Mouse (Mus musculus): ENCODE data around the gene Cep63.

The Cep63 gene

GRCm38 (mm10) chr9:102625983-102626838 lies at the start of gene Cep63, which contains the start of gene Anapc13:
Gene Cep63 (minus strand): TSS chr9:102626534.
Gene Anapc13 (plus strand): TSS chr9:102626296.
- peak; percentile 95 for DNase-seq (ENCODE audit: low spot score)

GRCm38 (mm10) chr9:102675922-102676321 lies 49.6 kb upstream of the Cep63 start:
- no peak for DNase-seq (ENCODE audit: low spot score)

- DNase-seq (ENCODE audit: low spot score): no peak
Observed at GRCm38 (mm10) chr9:102673381-102673780, 47.0 kb upstream of the Cep63 start.

- no peak for DNase-seq (ENCODE audit: low spot score)
Observed at GRCm38 (mm10) chr9:102668906-102669305, 42.6 kb upstream of the Cep63 start.

GRCm38 (mm10) chr9:102668115-102668514 lies 41.8 kb upstream of the Cep63 start:
- DNase-seq (ENCODE audit: low spot score): no peak

GRCm38 (mm10) chr9:102656355-102657095 lies 30.2 kb upstream of the Cep63 start:
- no peak for DNase-seq (ENCODE audit: low spot score)

- DNase-seq (ENCODE audit: low spot score): no peak
Observed at GRCm38 (mm10) chr9:102651199-102651720, 24.9 kb upstream of the Cep63 start.

GRCm38 (mm10) chr9:102650637-102651036 lies 24.3 kb upstream of the Cep63 start:
- DNase-seq (ENCODE audit: low spot score): no peak

- DNase-seq (ENCODE audit: low spot score): no peak
Observed at GRCm38 (mm10) chr9:102649917-102650527, 23.7 kb upstream of the Cep63 start.

GRCm38 (mm10) chr9:102647010-102647409 lies 20.7 kb upstream of the Cep63 start:
- no peak for DNase-seq (ENCODE audit: low spot score)

- DNase-seq (ENCODE audit: low spot score): no peak
Observed at GRCm38 (mm10) chr9:102645119-102645695, 18.9 kb upstream of the Cep63 start.

GRCm38 (mm10) chr9:102643486-102644101 lies 17.3 kb upstream of the Cep63 start:
- DNase-seq (ENCODE audit: low spot score): no peak

- no peak for DNase-seq (ENCODE audit: low spot score)
Observed at GRCm38 (mm10) chr9:102643071-102643485, 16.7 kb upstream of the Cep63 start.

GRCm38 (mm10) chr9:102641531-102641930 lies 15.2 kb upstream of the Cep63 start:
- no peak for DNase-seq (ENCODE audit: low spot score)

GRCm38 (mm10) chr9:102639510-102639909 lies 13.2 kb upstream of the Cep63 start:
- no peak for DNase-seq (ENCODE audit: low spot score)

- no peak for DNase-seq (ENCODE audit: low spot score)
Observed at GRCm38 (mm10) chr9:102638963-102639362, 12.6 kb upstream of the Cep63 start.

GRCm38 (mm10) chr9:102637115-102637514 lies 10.8 kb upstream of the Cep63 start:
- no peak for DNase-seq (ENCODE audit: low spot score)

GRCm38 (mm10) chr9:102636553-102636952 lies 10.2 kb upstream of the Cep63 start:
- DNase-seq (ENCODE audit: low spot score): no peak

- no peak for DNase-seq (ENCODE audit: low spot score)
Observed at GRCm38 (mm10) chr9:102634453-102634852, 8.1 kb upstream of the Cep63 start.

GRCm38 (mm10) chr9:102632923-102633537 lies 6.7 kb upstream of the Cep63 start:
- peak; percentile 47 for DNase-seq (ENCODE audit: low spot score)

- no peak for DNase-seq (ENCODE audit: low spot score)
Observed at GRCm38 (mm10) chr9:102632173-102632572, 5.8 kb upstream of the Cep63 start.
